Comparison of ENCODE assay signal across 7 mouse cellular contexts in genomic region chr14:25927562-25927881, GRCm38 (mm10). TPM values are rescaled to one million over a fixed set of nuclear protein-coding genes. Genes with fewer than 3 reads are reported as not detected.
DNase-seq lines count a peak whose midpoint lies in the region; ATAC-seq lines count a peak whose summit lies in the region.
"Not testable (repeated sequence)": the region's sequence is repeated elsewhere in the genome, so short reads cannot be mapped to it uniquely, and the experiment has no call there.

TSS of gene Tmem254a (minus strand) at chr14:25927672.

- H3K27me3 ChIP-seq in embryonic facial prominence, embryonic 15.5 days; liver, embryonic 15.5 days; midbrain, embryonic 12.5 days; neural tube, embryonic 15.5 days (replicated peaks): not testable (repeated sequence)

- H3K36me3 ChIP-seq in embryonic facial prominence, embryonic 15.5 days; liver, embryonic 15.5 days (replicated peaks); midbrain, embryonic 12.5 days; neural tube, embryonic 15.5 days: not testable (repeated sequence)

- H3K9me3 ChIP-seq in embryonic facial prominence, embryonic 15.5 days (replicated peaks); liver, embryonic 15.5 days (replicated peaks); midbrain, embryonic 12.5 days; neural tube, embryonic 15.5 days (replicated peaks): not testable (repeated sequence)

- no CpG with 5 or more reads among the region's 10 CpGs for WGBS in embryonic facial prominence, embryonic 15.5 days
- no CpG with 5 or more reads among the region's 10 CpGs for WGBS in liver, embryonic 15.5 days (ENCODE audit: insufficient replicate concordance)
- no CpG with 5 or more reads among the region's 10 CpGs for WGBS in midbrain, embryonic 12.5 days
- no CpG with 5 or more reads among the region's 10 CpGs for WGBS in neural tube, embryonic 15.5 days

- H3K4me2 ChIP-seq in embryonic facial prominence, embryonic 15.5 days (replicated peaks); liver, embryonic 15.5 days; midbrain, embryonic 12.5 days (replicated peaks); neural tube, embryonic 15.5 days: not testable (repeated sequence)

- H3K4me3 ChIP-seq in embryonic facial prominence, embryonic 15.5 days (replicated peaks); liver, embryonic 15.5 days (replicated peaks); midbrain, embryonic 12.5 days; neural tube, embryonic 15.5 days (replicated peaks): not testable (repeated sequence)

- H3K27ac ChIP-seq in embryonic facial prominence, embryonic 15.5 days (replicated peaks); liver, embryonic 15.5 days (replicated peaks); midbrain, embryonic 12.5 days (replicated peaks); neural tube, embryonic 15.5 days (replicated peaks): not testable (repeated sequence)

- DNase-seq in layer of hippocampus, postnatal 10 days (ENCODE audit: low spot score in 2 of 2) = not testable (repeated sequence)

- ATAC-seq in embryonic facial prominence, embryonic 15.5 days (ENCODE audit: insufficient number of reproducible peaks, low FRiP score, low TSS enrichment, low read depth) = 0 out of 2 replicates have a peak, but pooled peaks have one; percentile 70
- ATAC-seq in frontal cortex, adult (ENCODE audit: low TSS enrichment) = peak; percentile 93
- ATAC-seq in inflammation-experienced regulatory T-cells, adult 6 months = peak; percentile 91
- peak; percentile 75 for ATAC-seq in liver, embryonic 15.5 days (ENCODE audit: insufficient read depth)
- 0 out of 2 replicates have a peak, but pooled peaks have one; percentile 44 for ATAC-seq in midbrain, embryonic 12.5 days (ENCODE audit: low FRiP score, low read depth)
- ATAC-seq in neural tube, embryonic 15.5 days (ENCODE audit: low FRiP score) = peak; percentile 90

- not testable (repeated sequence) for H3K9ac ChIP-seq in embryonic facial prominence, embryonic 15.5 days; liver, embryonic 15.5 days; midbrain, embryonic 12.5 days (replicated peaks); neural tube, embryonic 15.5 days (replicated peaks)

- H3K4me1 ChIP-seq in embryonic facial prominence, embryonic 15.5 days; liver, embryonic 15.5 days (replicated peaks); midbrain, embryonic 12.5 days; neural tube, embryonic 15.5 days: not testable (repeated sequence)

RNA-seq across cellular contexts. Expression of gene Tmem254a, which starts in this region (rescaled TPM):
- polyA plus RNA-seq in embryonic facial prominence, embryonic 15.5 days (2015; fragmentation: Nextera tagmentation; extraction: Ambion mirVana) = 2.2 and 3.7 TPM in 2 replicates
- polyA plus RNA-seq in inflammation-experienced regulatory T-cells, adult 6 months (2017; shearing (Covaris generic)) = 1 to 10 TPM; 2.7 to 8.9 (median 4.3) TPM
- total RNA-seq in layer of hippocampus, postnatal 10 days (2021) = 10 to 100 TPM; 13.7 to 21.2 TPM
- polyA plus RNA-seq in liver, embryonic 15.5 days (2015; fragmentation: Nextera tagmentation; extraction: Ambion mirVana) = 1.7 and 2.3 TPM in 2 replicates
- 1.4 and 2.7 TPM in 2 replicates for polyA plus RNA-seq in midbrain, embryonic 12.5 days (2016; fragmentation: Nextera tagmentation; extraction: Ambion mirVana)
- 4.5 and 6.5 TPM in 2 replicates for polyA plus RNA-seq in neural tube, embryonic 15.5 days (2015; fragmentation: Nextera tagmentation; extraction: Ambion mirVana)
